Mouse (Mus musculus): ENCODE results near the gene Npnt.

Npnt gene

GRCm38 (mm10) chr3:132893676-132894075 is 56.4 kb downstream of the Npnt start:
- no peak for DNase-seq (ENCODE audit: low read depth, low spot score)

- no peak for DNase-seq (ENCODE audit: low read depth, low spot score)
Observed at GRCm38 (mm10) chr3:132893044-132893443, 57.0 kb downstream of the Npnt start.

DNA sequence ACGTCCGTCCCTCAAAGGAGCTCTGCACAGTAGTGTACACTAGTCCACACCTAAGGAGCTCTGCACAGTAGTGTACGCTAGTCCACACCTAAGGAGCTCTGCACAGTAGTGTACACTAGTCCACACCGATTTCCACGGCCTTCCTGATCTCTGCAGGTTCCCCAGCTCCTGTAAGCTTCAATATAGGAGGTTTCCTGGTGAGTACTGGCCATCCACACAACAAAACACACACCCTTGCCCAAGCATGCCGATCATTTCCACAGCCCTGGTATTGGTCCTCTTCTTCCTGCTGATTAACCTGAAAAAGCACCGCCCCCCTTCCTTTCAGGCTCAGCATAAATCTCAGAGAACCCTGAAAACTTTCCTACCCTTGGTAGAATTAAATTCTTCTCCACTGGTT is 57.6 kb downstream of the Npnt start:
- no peak for DNase-seq (ENCODE audit: low read depth, low spot score)

GRCm38 (mm10) chr3:132887074-132887848 is 62.8 kb downstream of the Npnt start:
- DNase-seq (ENCODE audit: low read depth, low spot score), result no peak

DNA sequence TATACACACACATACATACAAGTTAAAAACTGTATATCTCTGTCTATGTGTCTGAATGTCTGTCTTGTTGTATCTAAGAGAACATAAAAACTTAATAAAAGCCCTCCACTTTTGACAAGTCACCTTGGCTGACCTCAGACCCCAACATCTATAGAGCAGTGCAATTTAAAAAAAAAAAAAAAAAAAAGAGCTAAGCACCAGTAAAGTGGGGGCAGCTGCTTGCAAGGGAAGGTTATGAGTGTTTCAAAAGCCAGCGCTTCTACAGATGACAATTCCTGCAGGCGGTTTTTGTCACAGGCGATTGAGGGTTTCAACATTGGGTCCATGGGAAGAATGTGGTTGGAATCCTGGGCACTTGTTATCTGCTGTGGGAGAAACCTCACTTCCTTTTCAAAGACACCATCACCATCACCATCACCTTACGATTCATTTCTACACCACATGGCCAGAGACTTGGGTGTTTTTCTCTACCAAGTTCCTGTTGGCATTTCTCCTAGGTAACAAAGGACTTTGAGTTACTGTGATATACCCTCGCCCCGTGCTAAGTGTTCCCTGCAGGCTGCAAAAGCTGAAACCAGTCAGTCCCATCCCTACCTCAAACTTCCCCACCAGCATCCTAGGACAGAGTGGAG is 63.6 kb downstream of the Npnt start:
- no peak for DNase-seq (ENCODE audit: low read depth, low spot score)

- DNase-seq (ENCODE audit: low read depth, low spot score), result no peak
Observed at GRCm38 (mm10) chr3:132884459-132884858, 65.6 kb downstream of the Npnt start.

DNA sequence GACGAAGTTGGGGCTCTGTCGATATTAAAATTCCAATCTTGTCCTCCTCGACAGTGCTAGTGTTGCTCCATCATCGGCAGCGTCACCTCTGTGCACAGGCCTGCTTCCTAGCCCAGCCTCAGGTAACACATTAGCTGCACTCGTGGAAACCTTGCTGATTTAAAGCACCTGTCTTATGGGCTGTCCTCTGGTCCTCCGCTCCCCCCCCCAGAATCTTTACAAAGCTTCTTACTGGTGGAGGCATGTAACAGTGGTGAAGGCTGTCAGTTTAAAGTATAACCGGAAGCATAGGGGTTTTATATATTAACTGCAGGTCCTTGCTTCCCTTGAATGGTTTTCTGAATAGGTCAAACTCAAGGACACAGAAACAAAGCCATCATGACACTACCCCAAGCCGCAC is 66.8 kb downstream of the Npnt start:
- DNase-seq (ENCODE audit: low read depth, low spot score), result no peak

DNA sequence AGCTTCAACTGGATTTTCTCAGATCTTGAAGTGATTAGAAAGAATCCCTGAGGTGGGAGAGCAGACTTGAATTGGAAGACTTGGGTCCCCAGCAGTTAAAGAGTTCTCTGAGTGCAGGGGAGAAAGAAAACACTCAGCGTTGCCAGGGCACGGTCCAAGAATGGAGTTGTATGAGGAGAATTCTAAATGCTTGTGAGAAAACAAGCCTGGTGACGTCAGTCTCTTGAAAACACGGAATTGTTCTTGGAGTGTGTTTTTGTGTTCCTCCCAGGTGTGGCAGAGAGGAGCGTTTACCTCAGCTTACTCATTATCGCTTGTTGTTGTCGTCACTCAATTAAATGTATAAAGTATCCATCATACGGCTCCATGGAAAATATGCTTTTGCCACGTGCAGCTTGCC is 69.3 kb downstream of the Npnt start:
- no peak for DNase-seq (ENCODE audit: low read depth, low spot score)

DNA sequence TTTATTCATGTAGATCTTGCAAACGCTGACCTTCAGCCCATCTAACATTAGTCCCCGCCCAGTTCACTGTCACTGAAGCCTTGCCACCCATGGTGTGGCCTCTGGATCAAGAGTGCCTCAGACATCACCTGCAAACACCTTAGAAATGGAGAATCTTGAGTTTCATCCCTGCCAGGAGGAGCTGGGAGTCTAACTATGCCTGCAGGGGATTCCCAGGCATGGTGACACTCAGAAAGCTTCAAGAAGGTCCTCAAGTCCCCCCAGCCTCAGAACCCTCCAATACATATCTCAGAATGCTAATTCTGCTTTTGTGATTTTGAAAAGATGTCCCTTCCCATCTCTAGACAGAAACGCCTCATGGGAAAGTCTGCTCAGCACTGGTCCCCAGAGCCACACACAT is 69.7 kb downstream of the Npnt start:
- DNase-seq (ENCODE audit: low read depth, low spot score), result no peak

DNA sequence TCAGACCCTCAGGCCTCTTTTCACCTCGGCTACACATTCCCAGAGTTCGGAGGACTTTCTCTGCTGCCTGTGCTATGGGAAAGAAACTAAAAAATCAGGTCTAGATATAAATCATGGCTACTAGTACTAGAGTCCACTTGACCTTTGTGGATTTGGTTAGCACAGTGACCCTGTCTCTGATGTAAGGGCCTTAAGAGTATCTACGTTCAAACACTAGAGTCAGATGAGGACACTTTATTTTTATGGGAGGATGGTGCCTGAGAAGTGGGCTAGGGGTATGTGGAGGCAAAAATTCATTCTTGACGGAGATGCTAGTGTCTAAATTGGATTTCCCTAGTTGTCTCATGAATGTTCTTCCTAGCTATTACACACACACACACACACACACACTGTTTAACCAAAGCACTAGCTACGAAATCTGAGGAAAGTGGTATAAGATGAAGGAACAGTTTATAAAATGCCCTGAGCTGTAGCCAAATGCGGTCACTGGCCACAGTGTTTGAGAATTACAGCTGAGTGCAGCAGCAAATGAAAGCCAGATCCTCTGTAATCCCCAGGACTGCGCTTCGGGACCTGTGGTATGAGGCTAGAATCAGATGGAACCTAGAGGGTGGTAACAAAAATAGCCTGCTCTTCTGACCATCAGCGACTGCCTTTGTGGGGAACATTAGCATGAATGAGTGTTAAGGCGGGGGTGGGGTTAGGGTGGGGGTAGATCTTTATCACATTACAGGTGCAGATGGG is 73.0 kb downstream of the Npnt start:
- no peak for DNase-seq (ENCODE audit: low read depth, low spot score)

GRCm38 (mm10) chr3:132876011-132876708 is 73.9 kb downstream of the Npnt start:
- DNase-seq (ENCODE audit: low read depth, low spot score), result no peak

DNA sequence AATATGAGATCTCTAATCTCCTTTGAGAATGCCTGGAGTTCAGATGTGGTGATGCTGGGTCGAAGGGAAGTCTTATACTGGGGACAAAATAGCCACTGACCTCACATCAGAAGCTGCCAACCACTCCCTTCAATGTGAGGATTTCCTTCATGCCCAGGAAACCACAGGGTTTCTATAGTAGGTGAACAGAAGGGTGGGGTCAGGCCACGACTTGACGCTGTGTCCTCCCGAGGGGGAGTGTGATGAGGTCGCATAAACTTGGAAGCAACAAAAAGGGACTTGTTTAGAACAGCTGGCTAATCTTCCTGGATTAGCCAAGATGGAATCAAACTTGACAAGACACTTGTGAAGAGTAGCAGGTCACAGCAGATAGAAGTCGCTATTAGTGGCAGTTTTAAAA is 76.8 kb downstream of the Npnt start:
- no peak for DNase-seq (ENCODE audit: low read depth, low spot score)

- DNase-seq (ENCODE audit: low read depth, low spot score), result no peak
Observed at GRCm38 (mm10) chr3:132871318-132871904, 78.7 kb downstream of the Npnt start.

- no peak for DNase-seq (ENCODE audit: low read depth, low spot score)
Observed at GRCm38 (mm10) chr3:132870079-132870478, 80.0 kb downstream of the Npnt start.

GRCm38 (mm10) chr3:132868838-132869237 is 81.3 kb downstream of the Npnt start:
- no peak for DNase-seq (ENCODE audit: low read depth, low spot score)

- no peak for DNase-seq (ENCODE audit: low read depth, low spot score)
Observed at GRCm38 (mm10) chr3:132866984-132867383, 83.1 kb downstream of the Npnt start.

DNA sequence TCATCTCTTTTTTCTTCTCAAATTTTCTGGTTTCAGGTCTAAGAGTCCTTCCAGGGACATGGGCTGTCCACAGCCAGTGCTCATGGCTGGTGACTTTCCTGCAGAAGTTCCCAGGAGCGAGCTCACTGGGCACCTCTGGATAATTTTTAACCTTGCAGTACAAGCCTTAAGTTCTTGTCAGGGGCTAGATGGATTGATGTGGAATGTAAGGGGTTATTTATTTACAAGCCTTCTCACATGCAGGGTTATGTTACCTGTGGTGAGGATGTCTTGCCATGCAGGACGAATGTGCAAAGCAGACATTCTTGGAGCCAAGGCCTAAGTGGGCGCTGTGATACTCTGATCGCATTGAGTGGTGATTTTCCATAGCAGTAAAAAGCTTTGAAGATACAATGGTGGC is 84.5 kb downstream of the Npnt start:
- no peak for DNase-seq (ENCODE audit: low read depth, low spot score)

- DNase-seq (ENCODE audit: low read depth, low spot score), result no peak
Observed at GRCm38 (mm10) chr3:132864986-132865385, 85.1 kb downstream of the Npnt start.

GRCm38 (mm10) chr3:132864329-132864919 is 85.7 kb downstream of the Npnt start:
- no peak for DNase-seq (ENCODE audit: low read depth, low spot score)

GRCm38 (mm10) chr3:132863843-132864242 is 86.2 kb downstream of the Npnt start:
- DNase-seq (ENCODE audit: low read depth, low spot score), result no peak

DNA sequence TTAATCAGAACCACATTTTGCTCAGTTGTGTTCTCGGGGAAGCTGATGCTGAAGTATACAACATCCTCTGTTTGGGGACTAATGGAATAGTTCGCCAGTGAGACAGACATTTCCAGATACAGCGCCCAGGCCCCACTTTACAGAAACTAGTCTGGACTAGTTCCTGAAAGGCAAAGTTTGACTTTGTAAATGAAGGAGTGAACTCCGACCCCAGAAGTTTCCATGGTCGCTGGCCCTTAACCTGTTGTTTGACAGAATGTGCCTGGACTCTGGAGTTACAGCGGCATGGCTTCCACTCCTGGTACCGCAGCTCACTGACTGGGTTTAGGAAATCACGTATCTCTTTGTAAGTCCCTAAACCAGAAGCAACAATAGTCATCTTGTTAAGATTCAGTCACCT is 89.3 kb downstream of the Npnt start:
- no peak for DNase-seq (ENCODE audit: low read depth, low spot score)
